Mouse (Mus musculus): ENCODE data around the gene Adgb.

GRCm38 (mm10) chr10:10300915-10301439 is 171.1 kb downstream of the Adgb start:
- TF ChIP-seq CTCF (IDR thresholded peaks at IDR 0.05; ENCODE audit: low read depth) (no peak), EP300 (optimal IDR thresholded peaks at IDR 0.05) (no peak)
